Mouse (Mus musculus): ENCODE measurements around the gene Golga4.

DNA sequence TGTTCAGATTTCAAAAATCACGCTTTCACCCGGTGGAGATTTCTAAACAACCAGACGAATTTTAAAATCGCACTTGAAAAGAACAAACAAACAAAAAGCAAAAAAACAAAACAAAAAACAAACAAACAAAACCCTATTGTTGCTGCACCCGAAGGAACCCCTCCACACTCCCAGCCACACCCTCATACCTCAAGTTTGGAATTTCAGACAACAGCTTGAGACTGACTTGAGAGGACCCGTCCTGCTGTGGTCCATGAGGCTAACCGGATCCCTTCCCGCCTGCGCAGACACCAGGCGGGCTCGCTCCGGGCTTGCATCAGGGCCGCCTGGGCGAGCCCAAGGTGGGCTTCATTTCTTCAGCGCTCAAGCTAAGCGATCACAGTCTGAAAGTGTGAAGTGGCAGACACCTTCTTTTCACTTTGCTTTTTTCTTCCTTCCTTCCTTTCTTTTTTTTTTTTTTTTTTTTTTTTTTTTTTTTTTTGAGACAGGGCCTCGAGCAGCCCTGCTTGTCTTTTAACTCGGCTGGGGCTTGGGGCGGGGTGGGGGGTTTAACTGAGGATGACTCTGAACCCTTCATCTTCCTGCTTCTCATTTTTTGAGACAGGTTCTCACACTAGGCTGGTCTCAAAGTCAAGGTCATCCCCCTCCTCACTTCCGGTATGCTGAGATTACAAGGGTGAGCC, 17.0 kb upstream of the Golga4 start:
- TF ChIP-seq GATA1 (IDR thresholded peaks at IDR 0.05; ENCODE audit: borderline replicate concordance, low read length): no peak
- TF ChIP-seq FLI1 (IDR thresholded peaks at IDR 0.05; ENCODE audit: low read length): no peak
